Mouse (Mus musculus) embryonic facial prominence, embryonic 13.5 days (tissue): Measurements from ENCODE around the gene Il11ra2. TPM values are rescaled to one million over a fixed set of nuclear protein-coding genes. Genes with fewer than 3 reads are reported as not detected.

Experiments used
- polyA plus RNA-seq: library from polyadenylated mRNA; unstranded; fragments of >200 nt; fragmentation: Nextera tagmentation; extraction: Ambion mirVana; gene quantifications from 2 replicates; pipeline ENCODE4 v1.2.1, GENCODE M21; 2015

Il11ra2 gene
- polyA plus RNA-seq, 1 experiment from 2014 or later: not detected

Other genes starting within 250 kb of the Il11ra2 start
- not detected in 2 replicates for gene Gm21586, start 222.5 kb downstream of the Il11ra2 start, polyA plus RNA-seq
- gene Gm2163, start 195.1 kb downstream of the Il11ra2 start, polyA plus RNA-seq: 0.08 TPM in 1 of 2 replicates, not detected in the other
- gene Fam205a2, start 133.7 kb downstream of the Il11ra2 start, polyA plus RNA-seq: 0.29 TPM in 1 of 2 replicates, not detected in the other
- gene Gm10591, start 49.7 kb downstream of the Il11ra2 start, polyA plus RNA-seq: 0.92 TPM in 1 of 2 replicates, not detected in the other
- gene Gm2564, start 32.2 kb downstream of the Il11ra2 start, polyA plus RNA-seq: not detected in 2 replicates
- not detected in 2 replicates for gene Ccl27b, start 6.6 kb downstream of the Il11ra2 start, polyA plus RNA-seq
- gene 4930578G10Rik, start 73.7 kb upstream of the Il11ra2 start, polyA plus RNA-seq: 0.48 TPM in 1 of 2 replicates, not detected in the other
- not detected in 2 replicates for gene Ccl19, start 94.7 kb upstream of the Il11ra2 start, polyA plus RNA-seq
- gene Ccl21a, start 112.1 kb upstream of the Il11ra2 start, polyA plus RNA-seq: 24.5 and 32.3 TPM in 2 replicates
- not detected in 2 replicates for gene Fam205a1, start 192.0 kb upstream of the Il11ra2 start, polyA plus RNA-seq
- gene Gm12394, start 194.9 kb upstream of the Il11ra2 start, polyA plus RNA-seq: 0.13 and 0.43 TPM in 2 replicates
- gene Fam205c, start 212.3 kb upstream of the Il11ra2 start, polyA plus RNA-seq: 0.90 TPM in 1 of 2 replicates, not detected in the other